Mouse (Mus musculus): Measurements from ENCODE around the gene Nup35. TPM values are rescaled to one million over a fixed set of nuclear protein-coding genes. Genes with fewer than 3 reads are reported as not detected.

The Nup35 gene
- 72.4 and 75.5 TPM in 2 replicates for polyA plus RNA-seq (2016; fragmentation: Nextera tagmentation; extraction: Ambion mirVana)

- peak within 1 kb of the TSS; percentile 65 for H3K4me3 ChIP-seq
- DNase-seq (ENCODE audit: low spot score), result peak; percentile 87
Observed at GRCm38 (mm10) chr2:80616854-80617737, at the start of gene Nup35, which contains the start of gene Dusp19. Gene Nup35, plus strand, starts transcription at chr2:80617236. Gene Dusp19, plus strand, starts transcription at chr2:80617045.

GRCm38 (mm10) chr2:80567411-80567810 lies 49.6 kb upstream of the Nup35 start:
- Histone ChIP-seq H3K9me3 (replicated peaks) (no peaks in the 10 kb centered on the region), H3K36me3 (0 out of 2 replicates have a peak, but pooled peaks cover 5% of the 10 kb centered on the region), H3K4me3 (no peak overlapping the region), H3K27ac (replicated peaks) (no peak overlapping the region), H3K4me1 (no peaks in the 10 kb centered on the region; the same call in 1 of the 2 replicates), H3K27me3 (ENCODE audit: low read depth, poor library complexity, severe bottlenecking) (no peaks in the 10 kb centered on the region)
- DNase-seq (ENCODE audit: low spot score), result no peak
- WGBS, result 89% methylated on average over 4 of the region's 4 CpGs

More at GRCm38 (mm10) chr2:80616854-80617737, at the start of gene Nup35, which contains the start of gene Dusp19:
- H3K27ac ChIP-seq (replicated peaks), result peak within 1 kb of the TSS; percentile 89
- no peaks in the 10 kb centered on the region for H3K27me3 ChIP-seq (ENCODE audit: low read depth, poor library complexity, severe bottlenecking)
- H3K9me3 ChIP-seq (replicated peaks), result no peaks in the 10 kb centered on the region
- H3K4me1 ChIP-seq, result peaks cover 18% of the 10 kb centered on the region
- 0 out of 2 replicates have a peak, but pooled peaks cover 5% of the 10 kb centered on the region for H3K36me3 ChIP-seq
- WGBS, result 2% methylated on average over 21 of the region's 21 CpGs

GRCm38 (mm10) chr2:80570656-80571055 lies 46.4 kb upstream of the Nup35 start:
- H3K9me3 ChIP-seq (replicated peaks), result no peaks in the 10 kb centered on the region
- WGBS, result 83% methylated on average over 4 of the region's 4 CpGs
- 0 out of 2 replicates have a peak, but pooled peaks cover 5% of the 10 kb centered on the region for H3K36me3 ChIP-seq
- H3K4me1 ChIP-seq, result no peaks in the 10 kb centered on the region
- DNase-seq (ENCODE audit: low spot score), result no peak
- H3K27me3 ChIP-seq (ENCODE audit: low read depth, poor library complexity, severe bottlenecking), result no peaks in the 10 kb centered on the region
- no peak overlapping the region for H3K27ac ChIP-seq (replicated peaks)
- H3K4me3 ChIP-seq, result no peak overlapping the region

GRCm38 (mm10) chr2:80577286-80577685 lies 39.8 kb upstream of the Nup35 start:
- no peak for DNase-seq (ENCODE audit: low spot score)
- H3K27me3 ChIP-seq (ENCODE audit: low read depth, poor library complexity, severe bottlenecking), result no peaks in the 10 kb centered on the region
- no peak overlapping the region for H3K27ac ChIP-seq (replicated peaks)
- H3K4me3 ChIP-seq, result no peak overlapping the region
- H3K9me3 ChIP-seq (replicated peaks), result no peaks in the 10 kb centered on the region
- H3K4me1 ChIP-seq, result peaks cover 19% of the 10 kb centered on the region
- peaks cover 4% of the 10 kb centered on the region; the same call in 1 of the 2 replicates for H3K36me3 ChIP-seq
- 96% methylated on average over 1 of the region's 1 CpGs for WGBS

GRCm38 (mm10) chr2:80579253-80579891 lies 37.7 kb upstream of the Nup35 start:
- H3K4me3 ChIP-seq, result peak overlapping the region; percentile 93
- 56% methylated on average over 6 of the region's 6 CpGs for WGBS
- H3K4me1 ChIP-seq, result peaks cover 19% of the 10 kb centered on the region
- no peaks in the 10 kb centered on the region for H3K9me3 ChIP-seq (replicated peaks)
- no peak overlapping the region for H3K27ac ChIP-seq (replicated peaks)
- no peaks in the 10 kb centered on the region for H3K27me3 ChIP-seq (ENCODE audit: low read depth, poor library complexity, severe bottlenecking)
- peaks cover 4% of the 10 kb centered on the region; the same call in 1 of the 2 replicates for H3K36me3 ChIP-seq
- no peak for DNase-seq (ENCODE audit: low spot score)

- Histone ChIP-seq H3K27me3 (ENCODE audit: low read depth, poor library complexity, severe bottlenecking) (no peaks in the 10 kb centered on the region), H3K4me1 (peaks cover 19% of the 10 kb centered on the region), H3K4me3 (peak overlapping the region; percentile 93), H3K27ac (replicated peaks) (peak overlapping the region; percentile 99), H3K36me3 (peaks cover 4% of the 10 kb centered on the region; the same call in 1 of the 2 replicates), H3K9me3 (replicated peaks) (no peaks in the 10 kb centered on the region)
- under 1% methylated on average over 40 of the region's 65 CpGs for WGBS
- no peak for DNase-seq (ENCODE audit: low spot score)
Observed at GRCm38 (mm10) chr2:80580311-80580961, 36.6 kb upstream of the Nup35 start.

GRCm38 (mm10) chr2:80581043-80581711 lies 35.9 kb upstream of the Nup35 start, which contains the start of gene Nckap1:
Gene Nckap1, minus strand, starts transcription at chr2:80581380.
- peak; percentile 89 for DNase-seq (ENCODE audit: low spot score)
- H3K36me3 ChIP-seq, result peaks cover under 1% of the 10 kb centered on the region; the same call in 1 of the 2 replicates
- H3K27me3 ChIP-seq (ENCODE audit: low read depth, poor library complexity, severe bottlenecking), result no peaks in the 10 kb centered on the region
- under 1% methylated on average over 82 of the region's 88 CpGs for WGBS
- peaks cover 19% of the 10 kb centered on the region for H3K4me1 ChIP-seq
- no peaks in the 10 kb centered on the region for H3K9me3 ChIP-seq (replicated peaks)
- H3K27ac ChIP-seq (replicated peaks), result peak within 1 kb of the TSS; percentile 99
- H3K4me3 ChIP-seq, result peak within 1 kb of the TSS; percentile 93

GRCm38 (mm10) chr2:80582356-80582755 lies 34.7 kb upstream of the Nup35 start:
- H3K9me3 ChIP-seq (replicated peaks), result no peaks in the 10 kb centered on the region
- H3K36me3 ChIP-seq, result no peaks in the 10 kb centered on the region
- no peak overlapping the region for H3K27ac ChIP-seq (replicated peaks)
- H3K27me3 ChIP-seq (ENCODE audit: low read depth, poor library complexity, severe bottlenecking), result no peaks in the 10 kb centered on the region
- peaks cover 19% of the 10 kb centered on the region for H3K4me1 ChIP-seq
- no peak overlapping the region for H3K4me3 ChIP-seq
- WGBS, result 88% methylated on average over 3 of the region's 3 CpGs
- no peak for DNase-seq (ENCODE audit: low spot score)

GRCm38 (mm10) chr2:80594215-80594918 lies 22.7 kb upstream of the Nup35 start:
- no peak for DNase-seq (ENCODE audit: low spot score)
- H3K27me3 ChIP-seq (ENCODE audit: low read depth, poor library complexity, severe bottlenecking), result no peaks in the 10 kb centered on the region
- WGBS, result 71% methylated on average over 4 of the region's 4 CpGs
- H3K36me3 ChIP-seq, result no peaks in the 10 kb centered on the region
- H3K27ac ChIP-seq (replicated peaks), result no peak overlapping the region
- no peaks in the 10 kb centered on the region for H3K4me1 ChIP-seq
- H3K9me3 ChIP-seq (replicated peaks), result no peaks in the 10 kb centered on the region
- H3K4me3 ChIP-seq, result no peak overlapping the region

GRCm38 (mm10) chr2:80596960-80597359 lies 20.1 kb upstream of the Nup35 start:
- no peak overlapping the region for H3K4me3 ChIP-seq
- H3K27ac ChIP-seq (replicated peaks), result no peak overlapping the region
- no peak for DNase-seq (ENCODE audit: low spot score)
- 83% methylated on average over 5 of the region's 5 CpGs for WGBS
- no peaks in the 10 kb centered on the region for H3K9me3 ChIP-seq (replicated peaks)
- no peaks in the 10 kb centered on the region for H3K4me1 ChIP-seq
- H3K36me3 ChIP-seq, result no peaks in the 10 kb centered on the region
- H3K27me3 ChIP-seq (ENCODE audit: low read depth, poor library complexity, severe bottlenecking), result no peaks in the 10 kb centered on the region

- no peak for DNase-seq (ENCODE audit: low spot score)
- Histone ChIP-seq H3K27ac (replicated peaks) (no peak overlapping the region), H3K27me3 (ENCODE audit: low read depth, poor library complexity, severe bottlenecking) (no peaks in the 10 kb centered on the region), H3K4me3 (no peak overlapping the region), H3K9me3 (replicated peaks) (no peaks in the 10 kb centered on the region), H3K36me3 (no peaks in the 10 kb centered on the region), H3K4me1 (no peaks in the 10 kb centered on the region)
- 94% methylated on average over 3 of the region's 3 CpGs for WGBS
Observed at GRCm38 (mm10) chr2:80599850-80600249, 17.2 kb upstream of the Nup35 start.
